Mouse (Mus musculus) gastrocnemius, postnatal 10 days (tissue): ENCODE measurements at regions not wholly inside any gene's neighbourhood (a gene's known extent, or its start where the extent isn't known, plus 50 kb on each side); places are given as distances from the start of the nearest gene placed in this dataset.

Experiments
- DNase-seq: peaks from one replicate; pipeline ENCODE4 v3.0.0; 2021; ENCODE audit warnings: mixed read lengths

DNA sequence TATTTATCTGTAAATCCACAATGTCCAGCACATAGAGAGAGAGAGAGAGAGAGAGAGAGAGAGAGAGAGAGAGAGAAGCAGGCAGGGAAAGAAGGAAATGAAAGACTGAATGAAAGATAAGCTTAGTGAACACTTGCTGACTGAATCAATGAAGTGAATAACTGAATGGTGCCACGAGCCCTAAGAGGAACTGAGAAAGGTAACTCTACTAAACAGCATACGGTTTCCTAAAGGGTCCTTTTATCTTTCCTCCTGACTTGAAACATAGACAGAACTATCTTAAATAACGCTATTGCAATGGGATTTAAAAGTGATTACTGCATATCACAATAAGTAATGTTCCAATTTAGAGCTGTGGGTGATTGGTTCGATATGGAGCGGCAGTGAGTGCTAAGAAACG lies 121.0 kb downstream of the Rbm26 start:
- no peak for DNase-seq

- no peak for DNase-seq
These were observed 138.3 kb downstream of the Rbm26 start for GRCm38 (mm10) chr14:105038798-105039197.

DNA sequence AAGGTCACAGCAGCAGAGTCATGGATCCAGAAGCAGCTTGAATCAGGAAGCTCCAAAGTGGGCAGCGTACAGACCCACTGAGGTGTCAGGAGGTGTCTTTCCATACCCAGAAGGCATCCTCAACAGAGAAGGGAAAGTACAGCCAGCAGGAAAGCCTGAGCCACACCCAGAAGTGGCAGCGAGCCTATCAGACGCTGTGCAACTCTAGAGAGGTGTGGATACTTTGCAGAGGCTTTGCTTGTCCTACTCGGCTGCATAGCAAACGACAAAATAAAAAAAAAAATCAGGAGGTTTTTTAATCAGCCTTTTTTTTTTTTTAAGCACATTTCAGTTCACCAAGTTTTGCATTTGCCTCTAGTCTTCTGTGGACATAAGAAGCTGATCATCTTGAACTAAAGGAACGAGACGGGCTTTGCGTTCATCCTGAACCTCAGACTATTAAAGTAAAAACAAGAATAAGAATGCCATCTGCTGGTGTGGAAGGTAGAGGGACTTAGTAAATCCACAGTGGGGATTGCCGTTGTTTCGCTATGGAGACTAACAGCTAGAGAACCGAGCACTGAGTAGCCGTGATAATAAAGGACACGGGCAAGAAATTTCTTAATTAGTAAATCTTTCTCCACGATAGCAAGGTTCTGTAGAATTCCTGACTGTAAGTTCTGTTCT lies 142.3 kb downstream of the Rbm26 start:
- no peak for DNase-seq

- no peak for DNase-seq
These were observed 157.2 kb downstream of the Rbm26 start for GRCm38 (mm10) chr14:105019971-105020370.

DNA sequence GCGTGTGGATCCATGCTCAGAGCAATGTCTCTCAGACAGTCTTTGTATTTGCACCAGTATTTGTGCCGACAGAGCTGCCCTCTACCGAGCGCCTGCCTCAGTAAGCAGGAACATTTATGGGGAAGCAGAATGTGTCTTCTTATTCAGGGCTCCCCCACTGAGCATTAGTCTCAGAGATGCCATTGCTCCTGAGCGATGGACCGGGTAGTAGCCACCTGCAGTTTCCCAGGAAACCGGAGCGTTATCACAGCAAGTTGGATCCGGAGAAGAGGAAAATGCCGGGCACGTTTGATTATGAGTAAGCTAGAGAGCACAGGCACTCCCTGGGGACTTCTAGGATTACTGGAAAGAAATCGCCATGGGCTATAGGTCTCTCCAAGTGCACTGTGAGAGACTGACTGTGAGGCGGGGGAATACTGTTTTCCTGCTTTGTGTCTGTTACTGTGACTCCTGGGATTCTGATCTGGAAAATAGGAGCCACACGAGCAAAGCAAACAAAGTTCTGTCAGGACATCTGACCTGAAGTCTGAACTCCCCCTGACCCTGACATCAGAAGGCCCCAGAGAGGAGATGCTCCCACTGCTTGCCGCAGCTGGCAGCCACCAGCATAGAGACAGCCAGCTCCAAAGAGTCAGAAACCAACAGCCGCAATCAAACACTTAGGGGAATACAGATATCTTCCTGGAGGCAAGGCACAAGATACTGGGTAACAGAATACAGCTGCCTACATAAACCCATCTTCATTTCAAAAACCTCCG lies 160.9 kb downstream of the Rbm26 start:
- DNase-seq = no peak

- DNase-seq = no peak
These were observed 161.8 kb downstream of the Rbm26 start for GRCm38 (mm10) chr14:105015278-105015677.

GRCm38 (mm10) chr14:105010742-105011141 lies 166.4 kb downstream of the Rbm26 start:
- no peak for DNase-seq

DNA sequence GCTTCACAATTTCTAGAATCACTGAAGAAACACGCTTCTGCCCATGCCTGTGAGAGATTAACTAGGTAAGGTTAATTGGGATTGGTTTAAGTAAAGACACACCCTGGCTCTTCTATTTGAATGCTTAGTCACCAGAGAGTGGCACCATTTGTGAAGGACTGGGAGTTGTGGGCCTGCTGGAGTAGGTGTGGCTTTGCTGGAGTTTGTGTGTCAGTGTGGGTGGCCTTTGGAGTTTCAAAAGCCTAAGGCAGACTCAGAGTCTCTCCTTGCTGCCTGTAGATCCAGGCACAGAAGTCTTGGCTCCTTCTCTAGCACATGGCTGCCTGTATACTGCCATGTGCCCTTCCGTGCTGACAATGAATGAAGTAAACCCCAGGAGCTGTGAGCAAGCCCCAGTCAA lies 168.8 kb downstream of the Rbm26 start:
- DNase-seq = no peak

DNA sequence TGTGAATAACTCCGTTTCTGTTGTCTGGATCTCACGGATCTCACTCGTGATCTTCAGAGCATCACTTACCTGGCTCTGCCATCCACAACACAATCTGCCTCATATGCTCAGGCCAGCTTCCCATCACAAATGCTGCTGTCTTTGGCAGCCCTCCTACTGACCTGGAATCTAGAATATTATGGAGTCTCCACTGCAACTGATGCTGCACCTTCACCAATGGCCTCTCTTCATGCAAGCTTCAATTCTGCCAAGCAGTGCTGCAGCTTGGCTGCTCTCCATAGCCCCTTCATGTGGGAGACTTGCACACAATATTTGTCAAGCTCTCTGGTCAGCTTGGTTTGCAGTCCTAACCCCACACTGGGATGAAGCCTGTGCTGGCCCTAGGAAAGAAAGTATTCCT lies 183.1 kb downstream of the Rbm26 start:
- DNase-seq = no peak

DNA sequence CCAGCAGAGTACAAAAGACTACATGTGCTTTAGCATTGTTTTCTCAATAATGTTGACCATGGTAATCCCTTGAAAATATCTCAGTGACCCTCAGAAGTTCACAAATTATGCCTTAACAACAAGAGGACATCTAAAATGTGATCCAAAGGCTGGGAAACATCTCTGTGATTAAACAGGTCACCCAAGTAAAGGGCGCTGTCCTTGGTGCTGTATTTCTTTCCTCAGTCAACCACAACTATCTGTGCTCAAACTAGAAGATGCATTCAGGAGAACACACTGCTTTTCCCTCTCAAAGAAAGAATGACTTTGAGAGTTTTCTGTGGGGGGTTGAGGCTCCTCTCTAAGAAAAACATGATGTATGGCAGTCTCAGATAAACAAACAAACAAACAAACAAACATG lies 211.1 kb downstream of the Rbm26 start:
- no peak for DNase-seq

GRCm38 (mm10) chr14:104943450-104943849 lies 233.7 kb downstream of the Rbm26 start:
- DNase-seq = no peak

GRCm38 (mm10) chr14:104939961-104940360 lies 237.2 kb downstream of the Rbm26 start:
- DNase-seq = no peak

GRCm38 (mm10) chr14:104937083-104937864 lies 239.9 kb downstream of the Rbm26 start:
- no peak for DNase-seq

DNA sequence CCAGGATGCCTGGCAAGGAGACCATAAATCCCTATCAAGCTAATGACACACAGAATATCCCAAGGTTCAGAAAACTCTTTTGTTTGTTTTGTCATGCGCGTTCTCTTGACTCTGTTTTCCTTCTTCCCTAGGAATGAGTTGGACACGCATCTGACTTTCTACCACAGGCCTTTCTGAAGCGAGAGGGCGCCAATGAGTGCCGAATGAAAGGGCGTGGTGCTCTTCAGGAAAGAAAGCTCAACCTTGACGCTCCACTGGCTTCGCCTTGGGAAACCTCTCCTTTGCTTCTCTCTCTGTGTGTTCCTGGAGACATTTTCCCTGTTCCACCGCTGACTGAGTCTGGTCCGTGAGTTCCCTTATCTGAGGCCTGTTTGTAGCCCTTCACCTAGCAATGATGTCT lies 241.2 kb downstream of the Rbm26 start:
- DNase-seq = no peak

DNA sequence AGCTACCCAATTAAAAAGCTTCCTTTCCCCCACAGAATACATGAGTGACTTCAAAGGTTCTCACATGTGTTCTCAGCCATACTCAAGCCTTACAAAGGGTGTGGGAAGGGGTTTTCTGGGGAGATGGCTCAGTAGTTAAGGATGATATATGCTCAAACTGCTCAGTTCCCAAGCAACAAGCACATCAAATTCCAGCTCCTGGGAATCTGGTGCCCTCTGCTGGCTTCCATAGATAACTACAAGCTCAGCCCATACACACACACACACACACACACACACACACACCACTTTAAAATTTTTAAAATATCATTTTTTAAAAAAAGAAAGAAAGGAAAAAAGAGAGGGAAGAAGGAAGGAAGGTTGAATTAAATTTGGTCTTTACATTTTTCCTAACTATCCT lies 271.4 kb downstream of the Rbm26 start:
- DNase-seq = no peak

GRCm38 (mm10) chr14:104902120-104903027 lies 274.8 kb downstream of the Rbm26 start:
- DNase-seq = no peak

- DNase-seq = no peak
These were observed 276.1 kb downstream of the Rbm26 start for GRCm38 (mm10) chr14:104901072-104901471.

- DNase-seq = no peak
These were observed 305.9 kb downstream of the Rbm26 start for GRCm38 (mm10) chr14:104871203-104871602.

GRCm38 (mm10) chr14:104867540-104867939 lies 309.6 kb downstream of the Rbm26 start:
- no peak for DNase-seq

DNA sequence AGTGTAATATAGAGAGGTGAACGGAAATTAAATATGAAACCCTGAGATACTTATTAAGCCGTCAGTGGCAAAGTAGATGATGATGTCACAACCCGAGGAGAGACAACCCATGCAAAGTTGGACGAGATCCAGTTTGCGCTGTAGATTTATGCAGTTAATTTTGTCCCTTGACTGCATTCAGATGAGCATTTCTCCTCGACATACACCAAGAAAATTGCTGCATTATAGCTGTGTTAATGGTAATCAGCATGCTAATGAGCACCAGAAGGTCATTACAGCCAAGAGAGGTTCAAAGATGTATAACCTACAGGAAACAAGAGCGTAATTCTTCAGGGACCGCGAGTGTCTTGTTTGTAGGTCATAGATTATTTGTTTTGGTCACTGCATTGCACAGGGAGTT lies 313.2 kb downstream of the Rbm26 start:
- no peak for DNase-seq

GRCm38 (mm10) chr14:104855913-104856312 lies 321.2 kb downstream of the Rbm26 start:
- no peak for DNase-seq

GRCm38 (mm10) chr14:104849274-104849673 lies 326.8 kb upstream of the Rnf219 start:
- DNase-seq = no peak
